Mouse (Mus musculus): ENCODE results near the gene Sema7a. TPM values are rescaled to one million over a fixed set of nuclear protein-coding genes. Genes with fewer than 3 reads are reported as not detected.

Gene Sema7a
- total and polyA plus RNA-seq, 3 experiments: 8.2 to 59.4 (median 17.0) TPM

DNA sequence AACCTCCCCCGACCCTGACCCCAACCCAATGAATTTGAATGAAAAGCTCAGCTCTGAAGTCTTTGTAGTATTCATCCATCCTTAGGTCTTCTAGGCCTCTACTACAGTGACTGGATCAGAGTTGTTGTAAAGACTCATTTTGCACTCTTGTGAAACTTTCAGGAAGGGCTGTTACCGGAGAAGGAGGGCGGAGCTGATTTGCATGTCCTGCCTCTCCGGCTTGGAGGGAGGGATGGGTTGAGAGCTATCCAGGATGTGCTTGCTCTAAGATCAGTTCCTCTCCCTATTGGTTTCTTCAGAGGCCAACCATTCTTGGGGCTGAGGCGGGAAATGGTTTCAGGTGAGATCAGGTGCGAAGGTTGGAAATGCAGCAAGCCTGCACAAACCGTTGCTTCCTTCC lies 71.1 kb downstream of the Sema7a start:
- DNase-seq: peak; percentile 84

DNA sequence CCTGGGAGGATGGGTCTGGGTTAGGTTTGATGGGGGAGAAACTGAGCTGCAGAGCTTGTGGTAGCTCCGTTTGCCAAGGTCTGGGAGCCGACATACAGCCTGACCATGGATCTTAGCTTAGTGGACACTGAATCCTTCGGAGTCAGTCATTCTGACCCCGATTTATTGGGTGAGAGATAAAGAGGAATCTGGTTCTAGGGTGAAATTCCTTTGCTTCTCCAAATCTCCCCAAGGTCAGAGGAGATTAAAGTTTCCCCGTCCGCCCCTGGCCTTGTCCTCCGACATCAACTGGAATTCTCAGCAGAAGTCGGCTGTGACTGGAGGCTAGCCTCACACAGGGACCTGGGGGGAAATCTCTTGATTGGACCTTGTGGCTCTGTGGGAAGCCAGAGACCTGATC lies 71.6 kb downstream of the Sema7a start:
- peak; percentile 78 for DNase-seq

Other genes with a start within 250 kb of the Sema7a start
- gene Edc3, start 231.6 kb upstream of the Sema7a start, total RNA-seq (2021): 1 to 10 TPM; 7.6 to 7.8 TPM
- 5.3 and 5.5 TPM in 2 replicates for gene Edc3, start 231.6 kb upstream of the Sema7a start, polyA plus RNA-seq (2012; rRNA removed)
- 10 to 100 TPM; 52.2 to 87.8 TPM for gene Clk3, start 174.3 kb upstream of the Sema7a start, total RNA-seq (2021)
- gene Clk3, start 174.3 kb upstream of the Sema7a start, polyA plus RNA-seq (2012; rRNA removed): 45.7 and 60.6 TPM in 2 replicates
- gene Arid3b, start 103.3 kb upstream of the Sema7a start, total RNA-seq (2021): 1 to 10 TPM; 3.4 to 5.5 TPM
- 6.9 and 8.8 TPM in 2 replicates for gene Arid3b, start 103.3 kb upstream of the Sema7a start, polyA plus RNA-seq (2012; rRNA removed)
- gene Ubl7, start 29.1 kb upstream of the Sema7a start, total RNA-seq (2021): 10 to 100 TPM; 73.9 to 81.5 TPM
- 273 and 305 TPM in 2 replicates for gene Ubl7, start 29.1 kb upstream of the Sema7a start, polyA plus RNA-seq (2012; rRNA removed)
- gene Cyp11a1, start 66.3 kb downstream of the Sema7a start, total RNA-seq (2021): 1,000 to 10,000 TPM; 6,621 to 7,422 TPM
- gene Cyp11a1, start 66.3 kb downstream of the Sema7a start, polyA plus RNA-seq (2012; rRNA removed): 1,463 and 1,873 TPM in 2 replicates
- gene Stra6, start 123.7 kb downstream of the Sema7a start, total RNA-seq (2021): 1 to 10 TPM; 1.5 to 1.8 TPM
- 2.0 and 2.6 TPM in 2 replicates for gene Stra6, start 123.7 kb downstream of the Sema7a start, polyA plus RNA-seq (2012; rRNA removed)
- gene Ccdc33, start 178.7 kb downstream of the Sema7a start, total RNA-seq (2021): under 1 TPM; 0.21 to 0.84 TPM
- gene Ccdc33, start 178.7 kb downstream of the Sema7a start, polyA plus RNA-seq (2012; rRNA removed): 0.18 and 0.34 TPM in 2 replicates

Measured in adrenal gland, adult 2 months (tissue).